Mouse (Mus musculus): ENCODE measurements around the gene Ptch2. TPM values are rescaled to one million over a fixed set of nuclear protein-coding genes. Genes with fewer than 3 reads are reported as not detected.

Ptch2 gene
- polyA plus RNA-seq, 1 experiment from 2014 or later, result 7.1 TPM

GRCm38 (mm10) chr4:117107813-117108523, 12.1 kb downstream of the Ptch2 start:
- H3K9ac ChIP-seq, result no peak overlapping the region
- peaks cover 27% of the 10 kb centered on the region; the same call in 1 of the 2 replicates for H3K36me3 ChIP-seq
- no peak for ATAC-seq (ENCODE audit: borderline replicate concordance, extremely low read depth, low FRiP score, low TSS enrichment)
- H3K4me2 ChIP-seq, result no peak overlapping the region
- H3K9me3 ChIP-seq, result no peaks in the 10 kb centered on the region
- H3K4me3 ChIP-seq, result no peak overlapping the region
- no peak overlapping the region for H3K27ac ChIP-seq
- WGBS, result 88% methylated on average over 18 of the region's 18 CpGs
- peaks cover 10% of the 10 kb centered on the region for H3K4me1 ChIP-seq
- H3K27me3 ChIP-seq, result no peaks in the 10 kb centered on the region

DNA sequence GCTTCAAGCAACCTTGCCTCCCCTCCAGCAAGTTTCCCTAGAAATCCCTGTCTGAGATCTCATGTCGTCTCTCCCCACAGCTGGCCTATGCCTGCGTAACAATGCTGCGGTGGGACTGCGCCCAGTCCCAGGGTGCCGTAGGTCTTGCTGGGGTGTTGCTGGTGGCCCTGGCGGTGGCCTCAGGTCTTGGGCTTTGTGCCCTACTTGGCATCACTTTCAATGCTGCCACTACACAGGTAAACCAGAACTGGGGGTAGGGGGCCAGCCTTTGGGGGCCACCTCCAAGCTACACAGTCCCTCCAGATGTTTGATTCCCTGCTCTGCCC, 12.6 kb downstream of the Ptch2 start:
- Histone ChIP-seq H3K9me3 (no peaks in the 10 kb centered on the region), H3K27me3 (no peaks in the 10 kb centered on the region), H3K4me2 (no peak overlapping the region), H3K9ac (no peak overlapping the region), H3K4me1 (peaks cover 10% of the 10 kb centered on the region), H3K27ac (no peak overlapping the region), H3K4me3 (no peak overlapping the region), H3K36me3 (peaks cover 30% of the 10 kb centered on the region; the same call in 1 of the 2 replicates)
- ATAC-seq (ENCODE audit: borderline replicate concordance, extremely low read depth, low FRiP score, low TSS enrichment), result no peak
- 90% methylated on average over 6 of the region's 6 CpGs for WGBS

GRCm38 (mm10) chr4:117109330-117109729, 13.5 kb downstream of the Ptch2 start:
- Histone ChIP-seq H3K9ac (no peak overlapping the region), H3K4me2 (no peak overlapping the region), H3K27me3 (no peaks in the 10 kb centered on the region), H3K36me3 (peaks cover 32% of the 10 kb centered on the region), H3K4me3 (no peak overlapping the region), H3K4me1 (peaks cover 10% of the 10 kb centered on the region), H3K9me3 (no peaks in the 10 kb centered on the region), H3K27ac (no peak overlapping the region)
- ATAC-seq (ENCODE audit: borderline replicate concordance, extremely low read depth, low FRiP score, low TSS enrichment), result no peak
- WGBS, result 91% methylated on average over 25 of the region's 25 CpGs

DNA sequence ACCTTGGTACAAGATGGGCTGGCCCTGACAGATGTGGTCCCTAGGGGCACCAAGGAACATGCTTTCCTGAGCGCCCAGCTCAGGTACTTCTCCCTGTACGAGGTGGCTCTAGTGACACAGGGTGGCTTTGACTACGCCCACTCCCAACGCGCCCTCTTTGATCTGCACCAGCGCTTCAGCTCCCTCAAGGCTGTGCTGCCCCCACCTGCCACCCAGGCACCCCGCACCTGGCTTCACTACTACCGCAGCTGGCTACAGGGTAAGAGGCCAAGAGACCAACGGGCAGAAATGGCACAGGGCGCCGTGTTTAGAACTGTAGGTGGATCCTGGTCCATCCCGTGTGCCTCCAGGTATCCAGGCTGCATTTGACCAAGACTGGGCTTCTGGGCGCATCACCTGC, 14.4 kb downstream of the Ptch2 start:
- Histone ChIP-seq H3K9me3 (no peaks in the 10 kb centered on the region), H3K27me3 (no peaks in the 10 kb centered on the region), H3K36me3 (peaks cover 38% of the 10 kb centered on the region), H3K9ac (no peak overlapping the region), H3K4me2 (no peak overlapping the region), H3K27ac (no peak overlapping the region), H3K4me3 (no peak overlapping the region), H3K4me1 (peaks cover 3% of the 10 kb centered on the region)
- ATAC-seq (ENCODE audit: borderline replicate concordance, extremely low read depth, low FRiP score, low TSS enrichment), result no peak
- WGBS, result 87% methylated on average over 13 of the region's 13 CpGs

DNA sequence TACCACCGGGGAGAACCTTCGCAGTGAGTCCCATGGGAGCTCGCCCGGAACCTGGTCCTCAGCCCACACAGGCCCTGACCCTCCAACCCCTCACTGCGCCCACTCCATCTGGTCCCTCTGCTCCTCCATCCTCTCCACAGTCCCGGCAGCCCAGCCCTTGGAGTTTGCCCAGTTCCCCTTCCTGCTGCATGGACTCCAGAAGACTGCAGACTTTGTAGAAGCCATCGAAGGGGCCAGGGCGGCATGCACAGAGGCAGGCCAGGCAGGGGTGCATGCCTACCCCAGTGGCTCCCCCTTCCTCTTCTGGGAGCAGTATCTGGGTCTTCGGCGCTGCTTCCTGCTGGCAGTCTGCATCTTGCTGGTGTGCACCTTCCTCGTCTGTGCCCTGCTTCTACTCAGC, 15.1 kb downstream of the Ptch2 start:
- Histone ChIP-seq H3K27me3 (no peaks in the 10 kb centered on the region), H3K4me3 (no peak overlapping the region), H3K4me2 (no peak overlapping the region), H3K4me1 (no peaks in the 10 kb centered on the region), H3K27ac (no peak overlapping the region), H3K36me3 (peaks cover 34% of the 10 kb centered on the region), H3K9me3 (no peaks in the 10 kb centered on the region), H3K9ac (no peak overlapping the region)
- ATAC-seq (ENCODE audit: borderline replicate concordance, extremely low read depth, low FRiP score, low TSS enrichment), result no peak
- WGBS, result 91% methylated on average over 11 of the region's 11 CpGs

- no peak for ATAC-seq (ENCODE audit: borderline replicate concordance, extremely low read depth, low FRiP score, low TSS enrichment)
- Histone ChIP-seq H3K36me3 (peaks cover 34% of the 10 kb centered on the region), H3K4me3 (no peak overlapping the region), H3K4me2 (no peak overlapping the region), H3K4me1 (no peaks in the 10 kb centered on the region), H3K27me3 (no peaks in the 10 kb centered on the region), H3K27ac (no peak overlapping the region), H3K9me3 (no peaks in the 10 kb centered on the region), H3K9ac (no peak overlapping the region)
- WGBS, result 80% methylated on average over 1 of the region's 1 CpGs
Observed at GRCm38 (mm10) chr4:117113237-117113636, 17.4 kb downstream of the Ptch2 start.

DNA sequence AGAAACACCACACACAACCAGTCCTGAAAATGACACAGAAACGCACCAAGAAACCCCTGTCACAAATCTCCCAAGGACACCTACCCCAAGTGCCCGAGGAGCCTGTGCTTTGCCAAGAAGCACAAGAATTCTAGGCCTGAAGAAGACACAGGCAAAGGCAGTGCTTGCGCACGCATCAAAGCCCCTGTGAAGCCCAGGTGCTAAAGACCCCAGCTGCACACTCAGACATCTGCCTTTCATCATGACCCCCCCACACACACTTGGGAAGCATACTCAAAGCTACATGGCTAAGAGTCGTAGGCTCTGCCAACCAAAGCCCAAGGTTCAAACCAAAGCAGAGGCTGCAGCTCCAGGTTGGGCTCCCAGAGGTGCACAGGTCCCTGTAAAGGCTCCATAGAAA, 19.7 kb downstream of the Ptch2 start:
- no peak for ATAC-seq (ENCODE audit: borderline replicate concordance, extremely low read depth, low FRiP score, low TSS enrichment)
- peaks cover 5% of the 10 kb centered on the region for H3K4me1 ChIP-seq
- no peak overlapping the region for H3K9ac ChIP-seq
- H3K4me2 ChIP-seq, result no peak overlapping the region
- 71% methylated on average over 5 of the region's 5 CpGs for WGBS
- H3K27ac ChIP-seq, result no peak overlapping the region
- no peak overlapping the region for H3K4me3 ChIP-seq
- H3K27me3 ChIP-seq, result no peaks in the 10 kb centered on the region
- H3K36me3 ChIP-seq, result peaks cover 19% of the 10 kb centered on the region
- H3K9me3 ChIP-seq, result no peaks in the 10 kb centered on the region

GRCm38 (mm10) chr4:117117931-117118330, 22.1 kb downstream of the Ptch2 start:
- Histone ChIP-seq H3K27me3 (no peaks in the 10 kb centered on the region), H3K9ac (no peak overlapping the region), H3K4me2 (no peak overlapping the region), H3K36me3 (peaks cover 11% of the 10 kb centered on the region), H3K4me1 (peaks cover 11% of the 10 kb centered on the region), H3K27ac (no peak overlapping the region), H3K9me3 (no peaks in the 10 kb centered on the region), H3K4me3 (no peak overlapping the region)
- ATAC-seq (ENCODE audit: borderline replicate concordance, extremely low read depth, low FRiP score, low TSS enrichment), result no peak
- WGBS, result 91% methylated on average over 7 of the region's 7 CpGs

DNA sequence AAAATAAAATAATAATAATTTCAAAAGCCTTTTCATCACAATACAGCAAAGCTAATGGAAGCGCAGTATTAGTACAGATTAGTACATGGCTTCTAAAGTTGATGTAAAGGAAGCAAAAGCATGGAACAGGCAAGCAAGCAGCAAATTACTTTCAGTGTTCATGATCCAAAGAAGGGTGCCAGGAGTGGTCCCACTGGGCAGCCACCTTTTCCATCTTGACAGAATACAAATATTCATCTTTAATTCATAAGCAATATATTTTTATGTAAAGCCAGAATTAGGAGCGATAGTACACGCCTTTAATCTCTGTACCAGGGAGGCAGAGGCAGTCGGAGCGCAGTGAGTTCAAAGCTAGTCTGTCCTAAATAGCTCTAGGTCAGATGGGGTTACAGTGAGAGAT, 23.8 kb downstream of the Ptch2 start:
- peak overlapping the region; percentile 53; the same call in 1 of the 2 replicates for H3K9ac ChIP-seq
- peaks cover 16% of the 10 kb centered on the region for H3K4me1 ChIP-seq
- H3K9me3 ChIP-seq, result no peaks in the 10 kb centered on the region
- 68% methylated on average over 5 of the region's 5 CpGs for WGBS
- H3K4me3 ChIP-seq, result peak overlapping the region; percentile 60
- peak overlapping the region; percentile 99 for H3K4me2 ChIP-seq
- H3K36me3 ChIP-seq, result peaks cover 3% of the 10 kb centered on the region
- H3K27ac ChIP-seq, result peak overlapping the region; percentile 93
- no peak for ATAC-seq (ENCODE audit: borderline replicate concordance, extremely low read depth, low FRiP score, low TSS enrichment)
- no peaks in the 10 kb centered on the region for H3K27me3 ChIP-seq

GRCm38 (mm10) chr4:117120052-117120444, 24.2 kb downstream of the Ptch2 start:
- H3K36me3 ChIP-seq, result no peaks in the 10 kb centered on the region
- 2% methylated on average over 10 of the region's 10 CpGs for WGBS
- peak overlapping the region; percentile 60 for H3K4me3 ChIP-seq
- ATAC-seq (ENCODE audit: borderline replicate concordance, extremely low read depth, low FRiP score, low TSS enrichment), result peak; percentile 1
- H3K4me1 ChIP-seq, result peaks cover 20% of the 10 kb centered on the region
- peak overlapping the region; percentile 93 for H3K27ac ChIP-seq
- peak overlapping the region; percentile 53 for H3K9ac ChIP-seq
- H3K27me3 ChIP-seq, result no peaks in the 10 kb centered on the region
- H3K4me2 ChIP-seq, result peak overlapping the region; percentile 99
- H3K9me3 ChIP-seq, result no peaks in the 10 kb centered on the region

- Histone ChIP-seq H3K9me3 (no peaks in the 10 kb centered on the region), H3K36me3 (no peaks in the 10 kb centered on the region), H3K4me1 (peaks cover 27% of the 10 kb centered on the region), H3K4me3 (peak overlapping the region; percentile 60), H3K27ac (peak overlapping the region; percentile 93), H3K9ac (peak overlapping the region; percentile 73), H3K4me2 (peak overlapping the region; percentile 99), H3K27me3 (no peaks in the 10 kb centered on the region)
- WGBS, result under 1% methylated on average over 69 of the region's 69 CpGs
- peak; percentile 93 for ATAC-seq (ENCODE audit: borderline replicate concordance, extremely low read depth, low FRiP score, low TSS enrichment)
Observed at GRCm38 (mm10) chr4:117120445-117121414, 24.9 kb downstream of the Ptch2 start.

- no peak for ATAC-seq (ENCODE audit: borderline replicate concordance, extremely low read depth, low FRiP score, low TSS enrichment)
- H3K27ac ChIP-seq, result no peak overlapping the region
Observed at GRCm38 (mm10) chr4:117122209-117122608, 26.3 kb downstream of the Ptch2 start.

More at GRCm38 (mm10) chr4:117122209-117122608, 26.3 kb downstream of the Ptch2 start:
- no peaks in the 10 kb centered on the region for H3K36me3 ChIP-seq
- H3K9me3 ChIP-seq, result no peaks in the 10 kb centered on the region
- H3K4me3 ChIP-seq, result no peak overlapping the region
- no peaks in the 10 kb centered on the region for H3K27me3 ChIP-seq
- no peak overlapping the region for H3K4me2 ChIP-seq
- no peak overlapping the region for H3K9ac ChIP-seq
- peaks cover 37% of the 10 kb centered on the region for H3K4me1 ChIP-seq
- WGBS, result 80% methylated on average over 4 of the region's 4 CpGs

Data from lung, embryonic 15.5 days (tissue).